In the genomic region with DNA sequence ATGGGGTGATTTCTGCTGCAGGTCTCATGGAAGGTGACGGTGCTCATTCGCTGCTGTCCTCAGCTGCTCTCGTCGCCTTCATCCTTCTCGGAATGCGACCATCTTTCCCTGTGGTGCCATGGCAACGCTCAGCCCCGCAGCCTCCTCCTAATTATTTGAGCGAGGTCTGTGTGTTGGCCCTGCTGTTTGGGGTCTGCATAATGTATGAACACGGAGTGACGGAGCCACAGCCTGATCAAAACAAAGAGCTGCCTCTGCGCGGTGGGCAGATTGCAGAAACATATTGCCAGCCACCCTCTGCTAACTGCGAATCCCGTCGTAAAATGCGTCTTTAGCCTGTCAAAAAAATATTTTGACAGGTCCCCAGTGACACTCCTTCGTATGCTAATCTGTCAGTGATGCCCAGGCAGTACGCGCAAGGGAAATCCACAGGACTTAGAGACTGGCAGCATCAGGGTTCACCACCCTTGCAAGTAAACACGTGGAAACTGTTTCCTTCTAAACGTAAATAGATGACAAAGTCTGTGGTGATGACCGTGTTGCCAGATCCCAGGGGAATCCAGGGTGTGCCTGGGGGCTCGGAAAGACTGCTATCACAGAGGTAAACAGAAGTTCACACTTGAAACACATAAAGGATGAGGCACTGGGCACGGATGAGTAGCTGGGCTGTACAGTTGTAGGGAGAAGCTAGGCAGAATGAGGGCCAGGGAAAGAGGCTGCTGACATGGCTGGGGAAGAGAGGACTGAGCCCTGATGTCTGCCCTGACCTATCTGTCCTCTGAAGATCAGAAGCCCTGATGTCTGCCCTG, we compare ENCODE assay signal across 11 mouse cellular contexts.
DNase-seq lines count a peak whose midpoint lies in the region; ATAC-seq and TF ChIP-seq lines count a peak whose summit lies in the region.
"Had no signal": no experiment of that assay in that cellular context is flagged by ENCODE, and none has a peak within 500 bp of the region (broad histone marks: within the 10 kb centered on the region; RNA-seq: fewer than 3 reads in every experiment).

No protein-coding gene starts in this region.

- peak overlapping the region; percentile 23; the same call in 1 of the 2 replicates for H3K4me3 ChIP-seq in forebrain, embryonic 10.5 days
- no peak overlapping the region for H3K4me3 ChIP-seq in midbrain, postnatal 0 days (ENCODE audit: low read depth, low read length)
- H3K4me3 ChIP-seq in heart, embryonic 11.5 days (ENCODE audit: low read depth, low read length), result no peak overlapping the region
- H3K4me3 ChIP-seq: gastrocnemius, adult 2 months had no signal

- no peaks in the 10 kb centered on the region for H3K9me3 ChIP-seq in forebrain, embryonic 10.5 days
- H3K9me3 ChIP-seq in midbrain, postnatal 0 days (ENCODE audit: low read length), result no peaks in the 10 kb centered on the region
- no peaks in the 10 kb centered on the region for H3K9me3 ChIP-seq in heart, embryonic 11.5 days (replicated peaks; ENCODE audit: control insufficient read depth, low read length)

- WGBS in forebrain, embryonic 10.5 days, result 53% methylated on average over 25 of the region's 25 CpGs
- 9% methylated on average over 25 of the region's 25 CpGs for WGBS in midbrain, postnatal 0 days
- 66% methylated on average over 25 of the region's 25 CpGs for WGBS in heart, embryonic 11.5 days (ENCODE audit: insufficient replicate concordance)

- no peaks in the 10 kb centered on the region for H3K27me3 ChIP-seq in forebrain, embryonic 10.5 days (ENCODE audit: poor library complexity, severe bottlenecking)
- H3K27me3 ChIP-seq in midbrain, postnatal 0 days (ENCODE audit: insufficient read depth, low read length), result no peaks in the 10 kb centered on the region
- H3K27me3 ChIP-seq in heart, embryonic 11.5 days (ENCODE audit: control insufficient read depth, insufficient read depth, low read length), result no peaks in the 10 kb centered on the region

- H3K4me1 ChIP-seq in forebrain, embryonic 10.5 days, result peaks cover 63% of the 10 kb centered on the region
- peaks cover 33% of the 10 kb centered on the region for H3K4me1 ChIP-seq in midbrain, postnatal 0 days (ENCODE audit: insufficient read depth, low read length)
- H3K4me1 ChIP-seq in heart, embryonic 11.5 days (ENCODE audit: control insufficient read depth, insufficient read depth, low read length), result peaks cover 34% of the 10 kb centered on the region

- peak; percentile 87 for ATAC-seq in midbrain, postnatal 0 days (ENCODE audit: low FRiP score)
- ATAC-seq in heart, embryonic 11.5 days (replicated peaks; ENCODE audit: insufficient number of reproducible peaks, low FRiP score, low TSS enrichment), result no peak

- H3K27ac ChIP-seq in forebrain, embryonic 10.5 days, result peak overlapping the region; percentile 78
- H3K27ac ChIP-seq in midbrain, postnatal 0 days (ENCODE audit: low read depth, low read length), result peak overlapping the region; percentile 72
- no peak overlapping the region for H3K27ac ChIP-seq in heart, embryonic 11.5 days (ENCODE audit: low read depth, low read length)
- H3K27ac ChIP-seq: gastrocnemius, adult 2 months; liver, embryonic 14.5 days had no signal

- no peak for TF ChIP-seq CTCF in midbrain, postnatal 0 days (IDR thresholded peaks at IDR 0.05)

- H3K36me3 ChIP-seq in forebrain, embryonic 10.5 days (replicated peaks), result no peaks in the 10 kb centered on the region
- no peaks in the 10 kb centered on the region for H3K36me3 ChIP-seq in midbrain, postnatal 0 days (ENCODE audit: insufficient read depth, low read length)
- H3K36me3 ChIP-seq in heart, embryonic 11.5 days (ENCODE audit: control insufficient read depth, insufficient read depth, low read length), result no peaks in the 10 kb centered on the region

- peak; percentile 48 for DNase-seq in embryo, embryonic 9.5 days (ENCODE audit: extremely low spot score)
- DNase-seq in forebrain, embryonic 10.5 days (ENCODE audit: extremely low spot score, low spot score), result peak; percentile 70
- DNase-seq in layer of hippocampus, adult 18-20 months (ENCODE audit: low spot score in 2 of 2), result peak; percentile 53 to 80
- peak; percentile 75 for DNase-seq in midbrain, postnatal 0 days (ENCODE audit: low spot score)
- no peak for DNase-seq in kidney, adult 8-10 months
- no peak for DNase-seq in testis, postnatal 14 days (ENCODE audit: low spot score)
- DNase-seq: adrenal gland, postnatal 36 days; gastrocnemius, adult 2 months; kidney, postnatal 4 days had no signal

- peak overlapping the region; percentile 42 for H3K4me2 ChIP-seq in midbrain, postnatal 0 days (ENCODE audit: low read depth, low read length, poor library complexity, severe bottlenecking)
- no peak overlapping the region for H3K4me2 ChIP-seq in heart, embryonic 11.5 days

- H3K9ac ChIP-seq in midbrain, postnatal 0 days (replicated peaks; ENCODE audit: low read length, poor library complexity, severe bottlenecking), result peak overlapping the region; percentile 26; the same call in 1 of the 2 replicates
- H3K9ac ChIP-seq in heart, embryonic 11.5 days (ENCODE audit: low read depth, low read length), result no peak overlapping the region
- H3K9ac ChIP-seq: liver, embryonic 14.5 days had no signal

Comparison
In these comparisons a context has a peak if more than half of its experiments do, and no peak if none do; other contexts are left out.
1. DNase-seq: peak in embryo, embryonic 9.5 days (single experiment), forebrain, embryonic 10.5 days (single experiment), layer of hippocampus, adult 18-20 months (2 of 2) and midbrain, postnatal 0 days (single experiment); none in kidney, adult 8-10 months (0 of 2) and testis, postnatal 14 days (single experiment).